Mouse (Mus musculus) midbrain, postnatal 0 days (tissue): Measurements from ENCODE around the gene Casq2. TPM values are rescaled to one million over a fixed set of nuclear protein-coding genes. Genes with fewer than 3 reads are reported as not detected.

ENCODE experiments used
- ATAC-seq: fragments of 200-750 bp; cut with Nextera tagmentation; 2 replicates; pipeline ENCODE4 v1.8.0; 2017; ENCODE audit warnings: moderate number of reproducible peaks, mild to moderate bottlenecking, moderate TSS enrichment, moderate library complexity; ENCODE audit not compliant: low FRiP score
- DNase-seq: peaks from one replicate; pipeline ENCODE4 v3.0.0-alpha.2; 2015; ENCODE audit warnings: low spot score
- H3K27ac ChIP-seq: fragments of 300-500 bp; sonication (generic); 2 replicates; pipeline ENCODE4 v1.5.1; 2014; ENCODE audit warnings: low read depth, mild to moderate bottlenecking, low read length, mixed read lengths
- H3K27me3 ChIP-seq: fragments of 300-500 bp; sonication (generic); 2 replicates; pipeline ENCODE4 v1.6.1; 2014; ENCODE audit warnings: low read length, control low read depth, mixed read lengths; ENCODE audit not compliant: insufficient read depth
- H3K36me3 ChIP-seq: fragments of 300-500 bp; sonication (generic); 2 replicates; pipeline ENCODE4 v1.6.1; 2014; ENCODE audit warnings: low read length, control low read depth, mixed read lengths; ENCODE audit not compliant: insufficient read depth
- H3K4me1 ChIP-seq: fragments of 300-500 bp; sonication (generic); 2 replicates; pipeline ENCODE4 v1.6.1; 2014; ENCODE audit warnings: mild to moderate bottlenecking, control low read depth, antibody characterized with exemption, low read length, mixed read lengths; ENCODE audit not compliant: insufficient read depth
- H3K4me2 ChIP-seq: fragments of 300-500 bp; sonication (generic); 2 replicates; pipeline ENCODE4 v1.6.1; 2014; ENCODE audit warnings: low read depth, mild to moderate bottlenecking, low read length, mixed read lengths; ENCODE audit not compliant: poor library complexity, severe bottlenecking
- H3K4me3 ChIP-seq: fragments of 300-500 bp; sonication (generic); 2 replicates; pipeline ENCODE4 v1.5.1; 2014; ENCODE audit warnings: low read depth, mild to moderate bottlenecking, low read length, moderate library complexity
- H3K9ac ChIP-seq: fragments of 300-500 bp; sonication (generic); replicated peaks from 2 replicates; pipeline ENCODE4 v1.6.1; 2014; ENCODE audit warnings: mild to moderate bottlenecking, low read length, moderate library complexity, mixed read lengths; ENCODE audit not compliant: poor library complexity, severe bottlenecking
- H3K9me3 ChIP-seq: fragments of 300-500 bp; sonication (generic); 2 replicates; pipeline ENCODE4 v1.6.1; 2016; ENCODE audit warnings: low read length, control low read depth
- CTCF ChIP-seq: IDR thresholded peaks from 2 replicates; pipeline ENCODE4 v1.5.1; 2016; ENCODE audit warnings: antibody characterized with exemption, mild to moderate bottlenecking
- WGBS: fragments of 180-500 bp; shearing (Covaris S2); extraction: QIAGEN DNeasy Blood & Tissue Kit; methylation state at CpG from one replicate; pipeline ENCODE4 v1.1.7; 2014; 5-methylcytosine and 5-hydroxymethylcytosine counted together
- polyA plus RNA-seq: library from polyadenylated mRNA; unstranded; fragments of >200 nt; fragmentation: Nextera tagmentation; extraction: Ambion mirVana; gene quantifications from 2 replicates; pipeline ENCODE4 v1.2.1, GENCODE M21; 2015
- total RNA-seq: library from RNA; depleted of rRNA; stranded (reverse); fragments of >200 nt; gene quantifications from 2 replicates; pipeline ENCODE4 v1.2.3, GENCODE M21; 2014

The Casq2 gene
- total and polyA plus RNA-seq, 2 experiments from 2014 or later, result 0.84 to 0.93 TPM

- no peak for ATAC-seq
- no peak for TF ChIP-seq CTCF
Measured at GRCm38 (mm10) chr3:102069686-102070085, 16.5 kb upstream of the Casq2 start.

GRCm38 (mm10) chr3:102070360-102070759 is 15.9 kb upstream of the Casq2 start:
- no peak for TF ChIP-seq CTCF
- Histone ChIP-seq H3K36me3 (no peaks in the 10 kb centered on the region), H3K9ac (no peak overlapping the region), H3K4me2 (no peak overlapping the region), H3K27me3 (no peaks in the 10 kb centered on the region; the same call in 1 of the 2 replicates), H3K27ac (no peak overlapping the region), H3K9me3 (no peaks in the 10 kb centered on the region), H3K4me3 (no peak overlapping the region), H3K4me1 (no peaks in the 10 kb centered on the region)
- ATAC-seq, result no peak
- no peak for DNase-seq
- WGBS, result 93% methylated on average over 7 of the region's 7 CpGs

More at GRCm38 (mm10) chr3:102069686-102070085, 16.5 kb upstream of the Casq2 start:
- 87% methylated on average over 5 of the region's 5 CpGs for WGBS
- Histone ChIP-seq H3K27me3 (no peaks in the 10 kb centered on the region; the same call in 1 of the 2 replicates), H3K27ac (no peak overlapping the region), H3K4me1 (no peaks in the 10 kb centered on the region), H3K36me3 (no peaks in the 10 kb centered on the region), H3K4me3 (no peak overlapping the region), H3K9me3 (no peaks in the 10 kb centered on the region), H3K9ac (no peak overlapping the region), H3K4me2 (no peak overlapping the region)
- DNase-seq, result no peak

- DNase-seq (no peak), ATAC-seq (no peak)
- H3K4me2 ChIP-seq, result no peak overlapping the region
- WGBS, result 89% methylated on average over 3 of the region's 3 CpGs
- no peaks in the 10 kb centered on the region for H3K4me1 ChIP-seq
- H3K9me3 ChIP-seq, result no peaks in the 10 kb centered on the region
- no peak overlapping the region for H3K4me3 ChIP-seq
- H3K27ac ChIP-seq, result no peak overlapping the region
- H3K36me3 ChIP-seq, result no peaks in the 10 kb centered on the region
- TF ChIP-seq CTCF, result no peak
- H3K27me3 ChIP-seq, result no peaks in the 10 kb centered on the region; the same call in 1 of the 2 replicates
- no peak overlapping the region for H3K9ac ChIP-seq
Measured at GRCm38 (mm10) chr3:102071016-102071415, 15.2 kb upstream of the Casq2 start.

GRCm38 (mm10) chr3:102079413-102079812 is 6.8 kb upstream of the Casq2 start:
- Histone ChIP-seq H3K36me3 (no peaks in the 10 kb centered on the region), H3K4me1 (no peaks in the 10 kb centered on the region), H3K4me2 (no peak overlapping the region), H3K27me3 (no peaks in the 10 kb centered on the region), H3K27ac (no peak overlapping the region), H3K9ac (no peak overlapping the region), H3K9me3 (no peaks in the 10 kb centered on the region), H3K4me3 (no peak overlapping the region)
- ATAC-seq (no peak), DNase-seq (no peak)
- TF ChIP-seq CTCF, result no peak
- 87% methylated on average over 2 of the region's 2 CpGs for WGBS

GRCm38 (mm10) chr3:102081862-102082261 is 4.4 kb upstream of the Casq2 start:
- Histone ChIP-seq H3K27me3 (no peaks in the 10 kb centered on the region), H3K9me3 (no peaks in the 10 kb centered on the region), H3K27ac (no peak overlapping the region), H3K36me3 (no peaks in the 10 kb centered on the region), H3K4me3 (no peak overlapping the region), H3K4me1 (no peaks in the 10 kb centered on the region), H3K9ac (no peak overlapping the region), H3K4me2 (no peak overlapping the region)
- WGBS, result 15% methylated on average over 3 of the region's 3 CpGs
- peak; percentile 89 for TF ChIP-seq CTCF
- DNase-seq (peak; percentile 87), ATAC-seq (peak; percentile 83)

GRCm38 (mm10) chr3:102083589-102084230 is 2.5 kb upstream of the Casq2 start:
- H3K4me1 ChIP-seq, result no peaks in the 10 kb centered on the region
- H3K27me3 ChIP-seq, result no peaks in the 10 kb centered on the region
- no peak overlapping the region for H3K27ac ChIP-seq
- DNase-seq, result no peak
- TF ChIP-seq CTCF, result no peak
- 24% methylated on average over 13 of the region's 13 CpGs for WGBS
- H3K9me3 ChIP-seq, result no peaks in the 10 kb centered on the region
- H3K9ac ChIP-seq, result no peak overlapping the region
- no peak overlapping the region for H3K4me2 ChIP-seq
- no peak overlapping the region for H3K4me3 ChIP-seq
- ATAC-seq, result no peak
- no peaks in the 10 kb centered on the region for H3K36me3 ChIP-seq
